Mouse (Mus musculus): Measurements from ENCODE around the gene Ube2j1. TPM values are rescaled to one million over a fixed set of nuclear protein-coding genes. Genes with fewer than 3 reads are reported as not detected.
A peak's percentile ranks its signal among the peaks of the same experiment; 100 is the strongest.
"Not testable (repeated sequence)": the region's sequence is repeated elsewhere in the genome, so short reads cannot be mapped to it uniquely, and the experiment has no call there.

The Ube2j1 gene
- polyA plus RNA-seq, 1 experiment from 2014 or later = 48.3 TPM

- H3K4me3 ChIP-seq = no peak overlapping the region
- no peak for ATAC-seq (ENCODE audit: borderline replicate concordance, extremely low read depth, low FRiP score, low TSS enrichment)
- H3K4me1 ChIP-seq = no peaks in the 10 kb centered on the region
- no peaks in the 10 kb centered on the region for H3K9me3 ChIP-seq
- no peak overlapping the region for H3K9ac ChIP-seq
- H3K27me3 ChIP-seq = no peaks in the 10 kb centered on the region
- no peak overlapping the region for H3K27ac ChIP-seq
- 59% methylated on average over 3 of the region's 3 CpGs for WGBS
- no peak overlapping the region for H3K4me2 ChIP-seq
- H3K36me3 ChIP-seq = no peaks in the 10 kb centered on the region
Observed at GRCm38 (mm10) chr4:32994168-32994567, 37.0 kb upstream of the Ube2j1 start.

GRCm38 (mm10) chr4:32996083-32996482 lies 35.1 kb upstream of the Ube2j1 start:
- 91% methylated on average over 5 of the region's 5 CpGs for WGBS
- Histone ChIP-seq H3K4me2 (no peak overlapping the region), H3K9ac (no peak overlapping the region), H3K4me1 (no peaks in the 10 kb centered on the region), H3K9me3 (no peaks in the 10 kb centered on the region), H3K27me3 (no peaks in the 10 kb centered on the region), H3K27ac (no peak overlapping the region), H3K4me3 (no peak overlapping the region), H3K36me3 (no peaks in the 10 kb centered on the region)
- no peak for ATAC-seq (ENCODE audit: borderline replicate concordance, extremely low read depth, low FRiP score, low TSS enrichment)

- 76% methylated on average over 5 of the region's 5 CpGs for WGBS
- no peak overlapping the region for H3K4me3 ChIP-seq
- no peaks in the 10 kb centered on the region for H3K9me3 ChIP-seq
- H3K9ac ChIP-seq = no peak overlapping the region
- H3K27ac ChIP-seq = no peak overlapping the region
- H3K4me2 ChIP-seq = no peak overlapping the region
- H3K4me1 ChIP-seq = no peaks in the 10 kb centered on the region
- H3K36me3 ChIP-seq = no peaks in the 10 kb centered on the region
- no peak for ATAC-seq (ENCODE audit: borderline replicate concordance, extremely low read depth, low FRiP score, low TSS enrichment)
- no peaks in the 10 kb centered on the region for H3K27me3 ChIP-seq
Observed at GRCm38 (mm10) chr4:32997571-32997970, 33.6 kb upstream of the Ube2j1 start.

- Histone ChIP-seq H3K4me3 (no peak overlapping the region), H3K4me2 (no peak overlapping the region), H3K27ac (no peak overlapping the region), H3K27me3 (no peaks in the 10 kb centered on the region), H3K9ac (no peak overlapping the region), H3K36me3 (no peaks in the 10 kb centered on the region), H3K9me3 (no peaks in the 10 kb centered on the region), H3K4me1 (no peaks in the 10 kb centered on the region)
- ATAC-seq (ENCODE audit: borderline replicate concordance, extremely low read depth, low FRiP score, low TSS enrichment) = no peak
- 92% methylated on average over 8 of the region's 8 CpGs for WGBS
Observed at GRCm38 (mm10) chr4:32998996-32999395, 32.2 kb upstream of the Ube2j1 start.

GRCm38 (mm10) chr4:33002081-33002480 lies 29.1 kb upstream of the Ube2j1 start:
- 71% methylated on average over 3 of the region's 3 CpGs for WGBS
- Histone ChIP-seq H3K27ac (no peak overlapping the region), H3K4me3 (no peak overlapping the region)

GRCm38 (mm10) chr4:33005595-33006470 lies 25.4 kb upstream of the Ube2j1 start:
- not testable (repeated sequence) for H3K4me1 ChIP-seq; H3K9ac ChIP-seq; H3K9me3 ChIP-seq; H3K4me2 ChIP-seq; ATAC-seq (ENCODE audit: borderline replicate concordance, extremely low read depth, low FRiP score, low TSS enrichment); H3K4me3 ChIP-seq; H3K27me3 ChIP-seq; H3K27ac ChIP-seq; H3K36me3 ChIP-seq
- 89% methylated on average over 10 of the region's 10 CpGs for WGBS

More at GRCm38 (mm10) chr4:33002081-33002480, 29.1 kb upstream of the Ube2j1 start:
- no peak overlapping the region for H3K4me2 ChIP-seq
- no peaks in the 10 kb centered on the region for H3K36me3 ChIP-seq
- H3K27me3 ChIP-seq = no peaks in the 10 kb centered on the region
- no peaks in the 10 kb centered on the region for H3K4me1 ChIP-seq
- no peak for ATAC-seq (ENCODE audit: borderline replicate concordance, extremely low read depth, low FRiP score, low TSS enrichment)
- no peak overlapping the region for H3K9ac ChIP-seq
- H3K9me3 ChIP-seq = no peaks in the 10 kb centered on the region

- Histone ChIP-seq H3K4me2 (no peak overlapping the region), H3K27ac (no peak overlapping the region), H3K9ac (no peak overlapping the region), H3K4me3 (no peak overlapping the region), H3K36me3 (no peaks in the 10 kb centered on the region), H3K9me3 (no peaks in the 10 kb centered on the region), H3K27me3 (no peaks in the 10 kb centered on the region), H3K4me1 (no peaks in the 10 kb centered on the region)
- WGBS = 84% methylated on average over 11 of the region's 11 CpGs
- ATAC-seq (ENCODE audit: borderline replicate concordance, extremely low read depth, low FRiP score, low TSS enrichment) = no peak
Observed at GRCm38 (mm10) chr4:33006844-33007243, 24.4 kb upstream of the Ube2j1 start.

- Histone ChIP-seq H3K27ac (no peak overlapping the region), H3K27me3 (no peaks in the 10 kb centered on the region), H3K4me3 (no peak overlapping the region), H3K36me3 (no peaks in the 10 kb centered on the region), H3K9me3 (no peaks in the 10 kb centered on the region), H3K9ac (no peak overlapping the region), H3K4me2 (no peak overlapping the region), H3K4me1 (no peaks in the 10 kb centered on the region)
- no peak for ATAC-seq (ENCODE audit: borderline replicate concordance, extremely low read depth, low FRiP score, low TSS enrichment)
- WGBS = 63% methylated on average over 9 of the region's 9 CpGs
Observed at GRCm38 (mm10) chr4:33007443-33008217, 23.6 kb upstream of the Ube2j1 start.

- WGBS = 96% methylated on average over 1 of the region's 1 CpGs
- H3K36me3 ChIP-seq = no peaks in the 10 kb centered on the region
Observed at GRCm38 (mm10) chr4:33010078-33010477, 21.1 kb upstream of the Ube2j1 start.

GRCm38 (mm10) chr4:33012484-33012883 lies 18.7 kb upstream of the Ube2j1 start:
- no peak for ATAC-seq (ENCODE audit: borderline replicate concordance, extremely low read depth, low FRiP score, low TSS enrichment)
- 82% methylated on average over 4 of the region's 4 CpGs for WGBS

More at GRCm38 (mm10) chr4:33010078-33010477, 21.1 kb upstream of the Ube2j1 start:
- ATAC-seq (ENCODE audit: borderline replicate concordance, extremely low read depth, low FRiP score, low TSS enrichment) = no peak
- H3K4me1 ChIP-seq = no peaks in the 10 kb centered on the region
- no peak overlapping the region for H3K4me2 ChIP-seq
- no peaks in the 10 kb centered on the region for H3K27me3 ChIP-seq
- no peak overlapping the region for H3K9ac ChIP-seq
- H3K27ac ChIP-seq = no peak overlapping the region
- H3K9me3 ChIP-seq = no peaks in the 10 kb centered on the region
- H3K4me3 ChIP-seq = no peak overlapping the region

GRCm38 (mm10) chr4:33018361-33018999 lies 12.7 kb upstream of the Ube2j1 start:
- H3K4me3 ChIP-seq = no peak overlapping the region
- peak; percentile 57; the same call in 1 of the 2 replicates for ATAC-seq (ENCODE audit: borderline replicate concordance, extremely low read depth, low FRiP score, low TSS enrichment)
- H3K4me1 ChIP-seq = no peaks in the 10 kb centered on the region
- no peak overlapping the region for H3K4me2 ChIP-seq
- no peaks in the 10 kb centered on the region for H3K27me3 ChIP-seq
- H3K27ac ChIP-seq = no peak overlapping the region
- no peaks in the 10 kb centered on the region for H3K36me3 ChIP-seq
- no peak overlapping the region for H3K9ac ChIP-seq
- H3K9me3 ChIP-seq = no peaks in the 10 kb centered on the region
- WGBS = 45% methylated on average over 9 of the region's 9 CpGs

More at GRCm38 (mm10) chr4:33012484-33012883, 18.7 kb upstream of the Ube2j1 start:
- Histone ChIP-seq H3K27ac (no peak overlapping the region), H3K9me3 (no peaks in the 10 kb centered on the region), H3K4me3 (no peak overlapping the region), H3K27me3 (no peaks in the 10 kb centered on the region), H3K4me1 (no peaks in the 10 kb centered on the region), H3K9ac (no peak overlapping the region), H3K4me2 (no peak overlapping the region), H3K36me3 (no peaks in the 10 kb centered on the region)
